Mouse (Mus musculus) heart, postnatal 0 days (tissue): ENCODE data around the gene Cpa1.

Source experiments
- CTCF ChIP-seq: IDR thresholded peaks from 2 replicates; pipeline ENCODE4 v1.5.1; 2016; ENCODE audit warnings: antibody characterized with exemption, control low read depth, low read depth
- EP300 ChIP-seq: IDR thresholded peaks from 2 replicates; pipeline ENCODE4 v1.6.1; 2016; ENCODE audit warnings: antibody characterized with exemption, low read depth

GRCm38 (mm10) chr6:30681935-30682900 lies 43.2 kb downstream of the Cpa1 start:
- TF ChIP-seq CTCF (no peak), EP300 (0 out of 2 replicates have a peak, but pooled peaks have one; percentile 41)
